Mouse (Mus musculus) induced T-regulatory cell, adult 2 months (primary cell): ENCODE measurements at regions not wholly inside any gene's neighbourhood (a gene's known extent, or its start where the extent isn't known, plus 50 kb on each side); places are given as distances from the start of the nearest gene placed in this dataset.
A peak's percentile ranks its signal among the peaks of the same experiment; 100 is the strongest.

ENCODE experiments used
- DNase-seq: peaks from one replicate; pipeline ENCODE4 v3.0.0-alpha.2; 2012; ENCODE audit warnings: low read depth

GRCm38 (mm10) chr1:69376923-69377706 lies 269.3 kb upstream of the Erbb4 start:
- no peak for DNase-seq

GRCm38 (mm10) chr1:69375246-69375645 lies 267.4 kb upstream of the Erbb4 start:
- DNase-seq, result no peak

- DNase-seq, result peak; percentile 15
Observed at GRCm38 (mm10) chr1:69370078-69370477, 262.2 kb upstream of the Erbb4 start.

- no peak for DNase-seq
Observed at GRCm38 (mm10) chr1:69367531-69367930, 259.7 kb upstream of the Erbb4 start.

GRCm38 (mm10) chr1:69364069-69364468 lies 256.2 kb upstream of the Erbb4 start:
- no peak for DNase-seq

GRCm38 (mm10) chr1:69357548-69357947 lies 249.7 kb upstream of the Erbb4 start:
- DNase-seq, result no peak

GRCm38 (mm10) chr1:69350417-69350816 lies 242.6 kb upstream of the Erbb4 start:
- no peak for DNase-seq

GRCm38 (mm10) chr1:69349826-69350225 lies 242.0 kb upstream of the Erbb4 start:
- DNase-seq, result no peak

GRCm38 (mm10) chr1:69342100-69342499 lies 234.2 kb upstream of the Erbb4 start:
- DNase-seq, result no peak

GRCm38 (mm10) chr1:69340481-69340880 lies 232.6 kb upstream of the Erbb4 start:
- no peak for DNase-seq

GRCm38 (mm10) chr1:69331418-69332254 lies 223.8 kb upstream of the Erbb4 start:
- peak; percentile 75 for DNase-seq

GRCm38 (mm10) chr1:69329399-69329798 lies 221.5 kb upstream of the Erbb4 start:
- no peak for DNase-seq

GRCm38 (mm10) chr1:69326711-69327110 lies 218.9 kb upstream of the Erbb4 start:
- DNase-seq, result no peak

GRCm38 (mm10) chr1:69319526-69319925 lies 211.7 kb upstream of the Erbb4 start:
- DNase-seq, result no peak

GRCm38 (mm10) chr1:69296816-69297215 lies 189.0 kb upstream of the Erbb4 start:
- DNase-seq, result no peak

GRCm38 (mm10) chr1:69291329-69291728 lies 183.5 kb upstream of the Erbb4 start:
- peak; percentile 52 for DNase-seq

- DNase-seq, result no peak
Observed at GRCm38 (mm10) chr1:69286374-69286773, 178.5 kb upstream of the Erbb4 start.

- no peak for DNase-seq
Observed at GRCm38 (mm10) chr1:69277428-69277827, 169.6 kb upstream of the Erbb4 start.

- no peak for DNase-seq
Observed at GRCm38 (mm10) chr1:69247691-69248090, 139.8 kb upstream of the Erbb4 start.

- DNase-seq, result no peak
Observed at GRCm38 (mm10) chr1:69242289-69242909, 134.5 kb upstream of the Erbb4 start.

- peak; percentile 80 for DNase-seq
Observed at GRCm38 (mm10) chr1:69241502-69242214, 133.8 kb upstream of the Erbb4 start.

- DNase-seq, result no peak
Observed at GRCm38 (mm10) chr1:69227864-69228263, 120.0 kb upstream of the Erbb4 start.
